Mouse (Mus musculus): ENCODE measurements around the gene St8sia6.

DNA sequence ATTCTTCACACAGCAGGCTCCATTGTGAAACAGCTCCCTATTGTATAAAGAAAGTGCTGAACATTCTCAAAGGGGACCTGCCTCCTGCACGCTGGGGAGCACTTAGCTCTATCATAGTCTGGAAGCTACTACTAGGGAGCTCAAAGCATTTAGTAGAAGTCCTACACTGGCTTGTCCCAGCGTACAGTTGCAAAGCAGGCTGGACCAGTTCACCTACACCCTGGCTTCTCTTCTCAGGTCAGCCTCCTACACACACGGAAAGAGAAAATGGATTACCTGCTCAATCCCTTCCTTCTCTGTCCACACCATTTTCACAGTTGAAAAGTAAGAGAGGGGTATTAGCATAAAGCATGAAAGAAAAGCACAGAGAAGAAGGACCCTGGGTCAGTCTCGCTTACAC lies 71.6 kb downstream of the St8sia6 start:
- TF ChIP-seq CTCF (conservative IDR thresholded peaks at IDR 0.05; ENCODE audit: low read length) (no peak), POU5F1 (IDR thresholded peaks at IDR 0.05; ENCODE audit: borderline replicate concordance, low read length) (no peak), NANOG (IDR thresholded peaks at IDR 0.05; ENCODE audit: borderline replicate concordance, low read length) (no peak)

Data from E14TG2a.4 (cell line).